Mouse (Mus musculus) layer of hippocampus, adult 18-20 months (tissue): ENCODE data around the gene Acin1. TPM values are rescaled to one million over a fixed set of nuclear protein-coding genes. Genes with fewer than 3 reads are reported as not detected.
A peak's percentile ranks its signal among the peaks of the same experiment; 100 is the strongest.

Experiments
- DNase-seq, 2 experiments: peaks; one replicate each; pipeline ENCODE4 v3.0.0; 2022; ENCODE audit warnings: low spot score in 2 of 2
- long read RNA-seq: library from polyadenylated mRNA; stranded (forward); transcript quantifications from one replicate; pipeline ENCODE4 v2.0.0, GENCODE M21; 2021
- total RNA-seq, 2 experiments: library from RNA; stranded (reverse); gene quantifications; 2 replicates each; pipeline ENCODE4 v1.2.3; 2021

The Acin1 gene
- total RNA-seq, result 100 to 1,000 TPM; 196 to 207 TPM
- long read RNA-seq, full-length matches to known transcripts, result 27 of 60 reads
- long read RNA-seq, partial matches to known transcripts, result 10 of 60 reads
- long read RNA-seq, other reads (novel, unspliced or antisense), result 23 of 60 reads

- peak; percentile 100 for DNase-seq
These were observed at the start of gene Acin1 for GRCm38 (mm10) chr14:54686522-54687143. TSS of gene Acin1 (minus strand) at chr14:54686931.

DNA sequence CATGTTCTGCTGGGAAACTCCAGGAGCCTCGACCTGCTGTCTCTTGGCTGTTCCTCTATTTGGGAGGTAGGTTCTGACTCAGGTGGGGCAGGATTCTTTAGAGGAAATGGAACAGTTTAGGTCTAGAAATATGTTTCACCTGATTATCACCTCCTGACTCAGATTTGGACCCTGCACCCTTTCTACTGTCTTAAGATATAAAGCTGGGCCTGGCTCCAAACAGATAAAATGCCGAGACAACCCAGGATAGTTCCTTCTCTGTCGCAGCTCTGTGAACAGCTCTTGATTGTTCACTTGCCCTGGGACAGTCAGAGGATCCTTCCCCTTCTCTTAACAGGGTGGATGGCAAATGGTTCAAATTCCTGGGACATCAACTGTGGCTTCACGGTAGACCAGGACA lies 48.5 kb upstream of the Acin1 start:
- no peak for DNase-seq

GRCm38 (mm10) chr14:54734004-54734403 lies 47.3 kb upstream of the Acin1 start:
- no peak for DNase-seq

GRCm38 (mm10) chr14:54732206-54732605 lies 45.5 kb upstream of the Acin1 start:
- no peak for DNase-seq

GRCm38 (mm10) chr14:54730305-54730704 lies 43.6 kb upstream of the Acin1 start:
- DNase-seq, result peak; percentile 54 to 71

DNA sequence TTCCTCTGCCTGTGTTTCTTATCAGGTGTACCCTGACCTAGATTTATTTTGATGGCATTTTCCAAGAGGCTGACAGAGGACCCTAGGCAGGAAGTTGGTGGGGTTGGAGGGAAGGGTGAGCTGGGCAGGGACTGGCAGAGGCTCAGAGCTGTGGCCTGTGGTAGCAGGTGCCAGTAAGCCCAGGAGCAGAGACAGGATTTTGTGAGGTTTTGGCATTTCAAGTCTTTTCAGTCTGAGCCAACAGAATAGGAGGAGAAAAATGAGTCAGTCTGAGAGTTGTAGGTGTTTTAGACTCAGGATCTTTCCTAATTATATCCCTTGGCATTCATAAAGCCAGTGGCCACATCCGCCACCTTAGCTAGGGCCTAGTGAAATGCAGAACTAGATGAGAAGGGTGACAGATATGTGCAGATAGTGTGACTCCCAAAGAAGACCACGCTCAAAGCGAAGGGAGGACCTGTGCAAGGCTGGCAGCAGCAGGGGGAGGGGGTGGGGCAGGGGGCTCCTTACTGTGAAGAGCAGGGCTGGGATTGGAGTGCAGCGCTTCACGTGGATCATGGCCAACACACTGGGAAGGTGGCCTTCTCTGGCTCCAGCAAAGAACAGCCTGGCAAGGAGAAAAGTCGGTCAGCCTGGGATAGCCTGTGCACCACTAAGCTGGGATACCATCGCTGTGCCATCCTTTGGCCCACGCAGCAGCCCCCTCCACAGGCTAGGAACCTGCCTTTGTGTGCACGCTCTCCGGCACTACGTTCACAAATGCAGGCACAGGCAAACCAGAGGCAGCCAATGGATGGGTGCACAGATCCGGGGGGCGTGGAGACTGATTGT lies 42.3 kb upstream of the Acin1 start:
- no peak for DNase-seq

- no peak for DNase-seq
These were observed 40.8 kb upstream of the Acin1 start for GRCm38 (mm10) chr14:54727565-54727964.

DNA sequence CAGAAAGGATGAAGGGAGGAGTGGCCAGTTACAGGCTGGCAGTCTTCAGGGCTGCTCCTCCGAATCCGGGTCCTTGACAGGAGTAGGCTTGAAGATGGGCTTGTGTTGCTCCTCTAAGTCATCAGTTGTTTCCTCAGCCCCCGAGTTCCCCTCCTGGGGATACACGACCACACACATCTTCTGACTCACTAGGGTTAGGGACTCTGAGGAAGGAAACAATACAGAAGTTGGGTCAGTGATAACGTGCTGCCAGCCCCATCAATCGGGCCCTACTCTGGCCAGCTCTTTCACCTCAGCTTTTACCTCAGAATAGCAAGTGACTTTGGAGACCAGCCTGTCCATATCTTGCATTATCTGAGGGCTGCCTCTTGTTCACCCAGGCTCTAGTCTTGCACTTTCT lies 37.3 kb upstream of the Acin1 start:
- no peak for DNase-seq

DNA sequence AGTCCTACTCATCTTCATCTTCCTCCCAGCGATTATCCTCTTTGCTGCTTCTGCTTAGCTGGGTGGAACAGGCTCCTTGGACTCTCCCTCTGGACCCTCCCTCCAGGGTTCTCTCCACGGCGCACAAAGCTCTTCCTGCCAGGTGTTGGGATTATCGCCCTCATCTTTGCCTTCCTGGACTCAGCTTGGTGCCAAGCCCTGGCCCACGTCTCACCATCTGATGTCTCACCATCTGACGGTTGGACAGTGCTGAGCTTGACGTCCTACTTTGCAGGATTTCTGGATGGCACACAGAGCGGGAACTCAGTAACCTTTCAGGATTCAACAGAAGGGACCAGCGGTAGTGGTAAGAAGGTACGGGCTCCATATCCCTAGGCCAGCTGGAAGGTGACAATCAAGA lies 35.0 kb upstream of the Acin1 start:
- DNase-seq, result no peak

DNA sequence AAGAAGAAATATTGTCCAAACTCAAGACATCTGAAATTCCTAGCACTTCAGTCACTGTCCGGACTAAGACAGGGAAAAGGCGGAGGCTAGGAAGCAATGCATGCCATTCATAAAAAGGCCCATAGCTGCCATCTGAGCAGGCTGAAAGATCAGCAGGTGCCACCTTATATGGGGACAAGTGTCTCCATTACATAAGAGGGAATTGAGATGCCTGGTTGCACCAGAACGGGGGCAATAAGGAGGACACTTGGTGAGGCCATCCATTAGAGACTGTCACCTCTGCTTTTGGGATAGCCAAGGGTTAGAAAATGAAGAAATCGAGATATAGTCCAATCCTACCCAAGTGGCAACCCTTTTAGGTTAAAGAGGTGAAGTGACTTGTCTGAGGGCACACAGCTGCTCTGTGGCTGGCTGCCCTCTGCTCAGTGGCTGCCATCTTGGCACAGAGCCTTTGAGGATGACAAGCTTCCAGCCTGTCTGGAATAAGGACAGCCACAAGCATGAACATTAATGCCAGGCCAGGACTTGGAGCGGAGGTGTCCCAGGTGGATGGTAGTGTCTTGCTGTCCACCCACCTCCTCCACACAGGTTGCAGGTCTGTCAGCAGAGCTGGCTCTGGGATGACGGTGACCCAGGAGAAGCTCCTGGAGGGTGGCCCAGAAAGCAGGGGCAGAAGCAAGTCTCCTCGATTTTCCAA lies 34.1 kb upstream of the Acin1 start:
- DNase-seq, result no peak

GRCm38 (mm10) chr14:54720041-54720440 lies 33.3 kb upstream of the Acin1 start:
- DNase-seq, result no peak

- DNase-seq, result no peak
These were observed 28.7 kb upstream of the Acin1 start for GRCm38 (mm10) chr14:54715402-54715801.

DNA sequence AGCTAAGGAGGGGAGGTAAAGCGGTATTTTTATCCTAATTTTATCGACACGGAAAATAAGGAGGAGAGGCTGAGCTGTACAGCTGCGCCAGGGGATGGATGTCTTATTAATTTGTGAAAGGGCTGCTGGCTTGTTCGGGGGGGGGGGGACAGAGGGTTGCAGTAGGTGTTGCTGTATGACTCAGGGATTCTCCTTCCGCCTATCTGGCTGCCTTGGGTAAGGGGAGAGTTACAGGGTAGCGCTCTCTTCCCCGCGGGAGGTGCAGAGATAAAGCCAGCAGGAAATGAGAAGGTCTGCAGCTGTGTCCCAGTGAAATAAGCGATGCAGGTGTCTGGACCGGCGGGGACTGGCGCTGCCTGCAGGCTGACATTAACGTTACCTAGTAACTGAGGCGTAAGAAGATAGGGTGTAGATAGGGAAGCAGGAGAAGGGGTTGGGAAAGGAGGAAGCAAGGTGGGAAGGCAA lies 27.9 kb upstream of the Acin1 start:
- peak in 1 of 2 experiments; percentile 26 for DNase-seq

GRCm38 (mm10) chr14:54714121-54714520 lies 27.4 kb upstream of the Acin1 start:
- DNase-seq, result peak; percentile 68 to 93

- DNase-seq, result no peak
These were observed 26.1 kb upstream of the Acin1 start for GRCm38 (mm10) chr14:54712861-54713260.

GRCm38 (mm10) chr14:54712074-54712473 lies 25.3 kb upstream of the Acin1 start, which contains the start of gene Cebpe:
TSS of gene Cebpe (minus strand) at chr14:54712174.
- DNase-seq, result no peak

GRCm38 (mm10) chr14:54709054-54709453 lies 22.3 kb upstream of the Acin1 start:
- no peak for DNase-seq

- no peak for DNase-seq
These were observed 20.0 kb upstream of the Acin1 start for GRCm38 (mm10) chr14:54706589-54707320.

DNA sequence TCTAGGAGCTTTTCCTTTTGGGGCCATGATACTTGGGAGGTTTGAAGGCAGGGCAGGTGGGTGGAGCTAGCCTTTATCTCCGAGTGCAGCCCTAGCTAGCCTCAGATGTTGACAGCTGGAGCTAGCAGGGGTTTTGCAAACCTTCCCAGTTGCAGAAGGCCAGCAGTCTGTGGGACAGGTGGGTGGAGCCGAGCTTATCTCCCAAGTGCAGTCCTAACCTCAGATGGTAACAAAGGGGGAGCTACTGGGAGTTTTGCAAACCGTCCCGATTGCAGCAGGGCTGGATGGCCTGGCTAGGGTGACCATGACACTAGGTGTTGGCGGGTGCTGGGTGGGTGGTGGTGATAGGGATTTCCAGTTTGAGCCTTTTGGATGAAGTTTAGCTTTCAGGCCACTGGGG lies 19.1 kb upstream of the Acin1 start:
- no peak for DNase-seq

DNA sequence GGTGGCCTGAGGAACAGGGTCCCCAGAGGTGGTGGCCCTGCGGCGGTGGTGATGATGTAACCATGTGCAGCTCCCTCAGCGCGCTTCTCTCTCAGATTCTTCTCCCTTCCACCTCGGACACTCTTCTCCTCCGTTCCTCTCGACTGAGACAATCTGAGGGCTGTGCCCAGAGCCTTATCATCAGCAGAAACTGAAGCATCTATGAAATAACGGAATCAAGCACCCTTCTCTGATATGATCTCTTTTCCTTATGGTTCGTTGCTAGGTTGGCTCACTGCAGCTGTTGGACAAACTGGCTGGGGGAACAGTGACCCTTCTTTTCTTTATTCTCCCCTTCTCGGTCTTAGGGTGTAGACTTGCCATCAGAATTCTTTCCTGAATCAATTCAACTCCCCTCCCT lies 16.5 kb upstream of the Acin1 start:
- no peak for DNase-seq

DNA sequence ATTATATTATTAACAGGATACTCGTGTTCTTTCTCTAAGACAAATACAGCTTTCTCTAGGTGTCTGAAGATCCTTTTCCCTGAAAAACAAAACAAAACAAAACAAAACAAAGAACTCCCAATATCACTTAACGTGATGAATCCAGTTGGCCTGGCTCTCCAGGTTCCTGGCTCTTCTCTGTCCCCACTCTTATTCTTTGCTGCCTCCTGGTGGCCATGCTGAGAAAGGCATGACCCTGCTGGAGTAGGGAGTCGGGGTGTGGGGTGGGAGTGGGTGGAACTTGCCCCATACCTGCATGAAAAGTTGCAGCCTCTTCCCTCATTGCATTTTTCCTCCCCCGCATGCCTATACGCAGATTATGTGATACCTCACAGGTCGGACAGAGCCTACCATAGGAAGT lies 14.6 kb upstream of the Acin1 start:
- peak; percentile 46 to 62 for DNase-seq
